Mouse (Mus musculus) heart, embryonic 15.5 days (tissue): ENCODE data around the gene Gnb1l. TPM values are rescaled to one million over a fixed set of nuclear protein-coding genes. Genes with fewer than 3 reads are reported as not detected.

Source experiments
- ATAC-seq: fragments of 200-750 bp; cut with Nextera tagmentation; replicated peaks from 2 replicates; pipeline ENCODE4 v1.8.0; 2017; ENCODE audit warnings: low read depth, moderate TSS enrichment; ENCODE audit not compliant: insufficient number of reproducible peaks, insufficient read depth, low FRiP score
- H3K27ac ChIP-seq: fragments of 300-500 bp; sonication (generic); 2 replicates; pipeline ENCODE4 v1.5.1; 2015; ENCODE audit warnings: mild to moderate bottlenecking, inconsistent platforms
- H3K27me3 ChIP-seq: fragments of 300-500 bp; sonication (generic); 2 replicates; pipeline ENCODE4 v1.6.1; 2015; ENCODE audit warnings: inconsistent platforms
- H3K36me3 ChIP-seq: fragments of 300-500 bp; sonication (generic); 2 replicates; pipeline ENCODE4 v1.6.1; 2015; ENCODE audit warnings: mild to moderate bottlenecking, inconsistent platforms
- H3K4me1 ChIP-seq: fragments of 300-500 bp; sonication (generic); replicated peaks from 2 replicates; pipeline ENCODE4 v1.6.1; 2015; ENCODE audit warnings: inconsistent platforms
- H3K4me2 ChIP-seq: fragments of 300-500 bp; sonication (generic); 2 replicates; pipeline ENCODE4 v1.6.1; 2015; ENCODE audit warnings: inconsistent platforms, mild to moderate bottlenecking, moderate library complexity
- H3K4me3 ChIP-seq: fragments of 300-500 bp; sonication (generic); 2 replicates; pipeline ENCODE4 v1.5.1; 2015; ENCODE audit warnings: mild to moderate bottlenecking, inconsistent platforms
- H3K9ac ChIP-seq: fragments of 300-500 bp; sonication (generic); 2 replicates; pipeline ENCODE4 v1.6.1; 2015; ENCODE audit warnings: mild to moderate bottlenecking, inconsistent platforms
- H3K9me3 ChIP-seq: fragments of 300-500 bp; sonication (generic); replicated peaks from 2 replicates; pipeline ENCODE4 v1.6.1; 2016; ENCODE audit warnings: inconsistent platforms
- WGBS: fragments of 180-500 bp; shearing (Covaris S2); methylation state at CpG from one replicate; pipeline ENCODE4 v1.1.7; 2015; ENCODE audit warnings: mixed read lengths; 5-methylcytosine and 5-hydroxymethylcytosine counted together
- polyA plus RNA-seq: library from polyadenylated mRNA; unstranded; fragments of >200 nt; fragmentation: Nextera tagmentation; extraction: Ambion mirVana; gene quantifications from 2 replicates; pipeline ENCODE4 v1.2.1, GENCODE M21; 2015

Gene Gnb1l
- polyA plus RNA-seq, 1 experiment from 2014 or later, result 9.3 TPM

DNA sequence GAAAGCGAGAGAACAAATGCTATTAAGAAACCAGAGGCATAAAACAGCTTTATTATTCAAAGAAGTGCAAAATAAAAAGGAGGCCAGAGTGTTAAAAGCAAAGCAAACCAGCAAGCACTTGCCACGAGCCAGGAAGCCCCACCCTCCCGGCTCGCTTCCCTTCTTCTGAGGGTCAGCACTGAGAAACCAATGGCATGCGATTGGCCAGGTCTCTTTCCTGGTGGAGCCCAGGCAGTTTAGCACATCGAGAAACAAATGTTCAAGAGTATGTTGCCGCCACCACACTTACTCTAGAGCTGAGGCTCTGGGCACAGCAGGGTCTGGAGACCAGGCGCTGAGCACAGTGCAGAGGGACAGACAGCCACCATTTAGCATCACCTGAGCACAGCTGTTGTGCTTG is 35.9 kb upstream of the Gnb1l start:
- no peak overlapping the region for H3K4me3 ChIP-seq
- H3K4me2 ChIP-seq, result no peak overlapping the region
- no peak for ATAC-seq
- no peaks in the 10 kb centered on the region for H3K36me3 ChIP-seq
- WGBS, result 54% methylated on average over 8 of the region's 8 CpGs
- peaks cover 29% of the 10 kb centered on the region for H3K4me1 ChIP-seq
- no peak overlapping the region for H3K27ac ChIP-seq
- no peak overlapping the region for H3K9ac ChIP-seq
- no peaks in the 10 kb centered on the region for H3K9me3 ChIP-seq
- no peaks in the 10 kb centered on the region for H3K27me3 ChIP-seq

- peaks cover 24% of the 10 kb centered on the region for H3K4me1 ChIP-seq
- 49% methylated on average over 3 of the region's 3 CpGs for WGBS
- no peak overlapping the region for H3K27ac ChIP-seq
- H3K36me3 ChIP-seq, result peaks cover 6% of the 10 kb centered on the region; the same call in 1 of the 2 replicates
- ATAC-seq, result peak; percentile 28; the same call in 1 of the 2 replicates
- no peak overlapping the region for H3K9ac ChIP-seq
- H3K4me2 ChIP-seq, result no peak overlapping the region
- H3K9me3 ChIP-seq, result no peaks in the 10 kb centered on the region
- H3K4me3 ChIP-seq, result no peak overlapping the region
- H3K27me3 ChIP-seq, result no peaks in the 10 kb centered on the region
These were observed 34.2 kb upstream of the Gnb1l start for GRCm38 (mm10) chr16:18464271-18464670.

GRCm38 (mm10) chr16:18470829-18471228 is 27.7 kb upstream of the Gnb1l start:
- Histone ChIP-seq H3K4me3 (no peak overlapping the region), H3K27me3 (no peaks in the 10 kb centered on the region), H3K9ac (no peak overlapping the region), H3K27ac (no peak overlapping the region), H3K4me1 (0 out of 2 replicates have a peak, but pooled peaks cover 2% of the 10 kb centered on the region), H3K4me2 (no peak overlapping the region), H3K9me3 (no peaks in the 10 kb centered on the region), H3K36me3 (peaks cover 13% of the 10 kb centered on the region)
- no peak for ATAC-seq
- WGBS, result 45% methylated on average over 1 of the region's 1 CpGs

DNA sequence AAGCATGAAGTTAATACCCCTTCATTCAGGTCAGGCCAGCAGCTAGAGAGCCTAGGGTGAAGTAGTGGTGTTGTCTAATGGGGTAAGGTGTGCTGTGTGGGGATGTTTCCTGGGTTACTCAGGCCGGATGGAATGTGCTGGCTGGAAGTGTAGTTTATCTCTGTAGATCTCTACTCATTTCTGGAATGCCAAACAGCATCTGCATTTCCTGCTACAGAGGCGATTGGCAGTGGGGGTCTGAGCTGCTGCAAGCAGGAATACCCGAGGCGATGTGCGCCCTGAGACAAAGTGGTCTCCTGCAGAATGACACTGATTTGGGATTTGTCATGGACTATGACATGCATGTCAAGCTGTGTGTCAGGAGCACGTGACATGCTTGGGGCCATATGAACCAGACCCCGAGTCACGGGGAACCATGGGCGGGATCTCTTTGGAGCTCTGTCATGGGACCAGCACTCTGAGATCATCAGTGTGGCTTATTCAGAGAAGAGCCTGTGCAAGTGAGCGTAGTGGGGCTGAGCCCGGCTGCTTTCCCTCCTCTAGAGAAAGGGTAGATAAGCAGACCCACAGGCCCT is 27.0 kb upstream of the Gnb1l start:
- 57% methylated on average over 11 of the region's 11 CpGs for WGBS
- no peak for ATAC-seq

GRCm38 (mm10) chr16:18471976-18472375 is 26.5 kb upstream of the Gnb1l start:
- Histone ChIP-seq H3K9me3 (no peaks in the 10 kb centered on the region), H3K27ac (no peak overlapping the region), H3K9ac (no peak overlapping the region), H3K4me1 (0 out of 2 replicates have a peak, but pooled peaks cover 2% of the 10 kb centered on the region), H3K36me3 (peaks cover 13% of the 10 kb centered on the region), H3K27me3 (no peaks in the 10 kb centered on the region), H3K4me2 (no peak overlapping the region), H3K4me3 (no peak overlapping the region)
- WGBS, result 67% methylated on average over 6 of the region's 6 CpGs
- no peak for ATAC-seq

More for the DNA sequence above, 27.0 kb upstream of the Gnb1l start:
- H3K9ac ChIP-seq, result no peak overlapping the region
- H3K27me3 ChIP-seq, result no peaks in the 10 kb centered on the region
- no peak overlapping the region for H3K4me2 ChIP-seq
- no peak overlapping the region for H3K4me3 ChIP-seq
- 0 out of 2 replicates have a peak, but pooled peaks cover 2% of the 10 kb centered on the region for H3K4me1 ChIP-seq
- no peaks in the 10 kb centered on the region for H3K9me3 ChIP-seq
- no peak overlapping the region for H3K27ac ChIP-seq
- H3K36me3 ChIP-seq, result peaks cover 13% of the 10 kb centered on the region

DNA sequence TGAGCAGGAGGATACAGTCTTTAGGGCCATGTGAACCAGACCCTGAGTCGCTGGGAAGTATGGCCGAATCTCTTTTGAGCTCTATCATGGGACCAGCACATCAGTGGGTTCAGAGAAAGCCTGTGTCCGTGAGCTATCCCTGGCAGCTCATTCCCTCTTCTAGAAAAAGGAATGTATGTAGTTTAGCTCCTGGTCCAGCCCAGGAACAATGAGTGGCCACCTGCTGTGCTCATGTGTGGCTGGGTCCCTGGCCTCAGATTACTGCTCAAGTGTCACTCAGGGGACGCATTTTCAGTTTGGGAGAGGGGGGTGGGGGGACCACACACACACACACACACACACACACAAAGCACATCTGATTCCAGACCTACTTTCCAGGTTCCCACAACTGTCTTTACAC is 26.1 kb upstream of the Gnb1l start:
- H3K27me3 ChIP-seq, result no peaks in the 10 kb centered on the region
- 81% methylated on average over 4 of the region's 4 CpGs for WGBS
- 0 out of 2 replicates have a peak, but pooled peaks cover 2% of the 10 kb centered on the region for H3K4me1 ChIP-seq
- H3K4me2 ChIP-seq, result no peak overlapping the region
- H3K9ac ChIP-seq, result no peak overlapping the region
- ATAC-seq, result no peak
- no peak overlapping the region for H3K4me3 ChIP-seq
- H3K27ac ChIP-seq, result no peak overlapping the region
- H3K36me3 ChIP-seq, result peaks cover 13% of the 10 kb centered on the region
- H3K9me3 ChIP-seq, result no peaks in the 10 kb centered on the region

- Histone ChIP-seq H3K9me3 (no peaks in the 10 kb centered on the region), H3K4me2 (no peak overlapping the region), H3K36me3 (peaks cover 13% of the 10 kb centered on the region), H3K9ac (no peak overlapping the region), H3K4me3 (no peak overlapping the region), H3K27ac (no peak overlapping the region), H3K4me1 (0 out of 2 replicates have a peak, but pooled peaks cover 2% of the 10 kb centered on the region), H3K27me3 (no peaks in the 10 kb centered on the region)
- no peak; the same call in 1 of the 2 replicates for ATAC-seq
- WGBS, result 84% methylated on average over 8 of the region's 8 CpGs
These were observed 25.5 kb upstream of the Gnb1l start for GRCm38 (mm10) chr16:18472976-18473375.

DNA sequence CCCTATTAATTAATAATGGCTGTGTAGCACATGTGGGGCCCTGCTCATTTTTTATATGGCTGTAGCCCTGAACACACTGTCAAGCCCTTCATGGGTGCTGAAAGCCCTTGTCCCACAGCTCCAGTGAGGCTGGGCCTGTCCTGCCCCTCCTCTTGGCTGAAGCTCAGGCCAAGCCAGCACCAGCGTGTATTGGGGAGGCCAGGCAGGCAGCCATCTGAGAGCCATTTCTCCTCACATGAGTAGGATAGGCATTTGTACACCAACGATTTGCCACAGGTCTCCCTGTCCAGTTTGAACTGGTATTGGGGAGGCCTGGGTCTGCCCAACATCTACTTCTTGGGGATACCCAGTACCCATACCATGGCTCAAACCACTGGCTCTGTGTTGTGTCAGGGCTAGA is 24.5 kb upstream of the Gnb1l start:
- H3K9me3 ChIP-seq, result no peaks in the 10 kb centered on the region
- H3K27me3 ChIP-seq, result no peaks in the 10 kb centered on the region
- 0 out of 2 replicates have a peak, but pooled peaks cover 2% of the 10 kb centered on the region for H3K4me1 ChIP-seq
- no peak overlapping the region for H3K9ac ChIP-seq
- no peak for ATAC-seq
- H3K4me2 ChIP-seq, result no peak overlapping the region
- WGBS, result 64% methylated on average over 2 of the region's 2 CpGs
- no peak overlapping the region for H3K27ac ChIP-seq
- peaks cover 10% of the 10 kb centered on the region for H3K36me3 ChIP-seq
- no peak overlapping the region for H3K4me3 ChIP-seq

- Histone ChIP-seq H3K4me3 (no peak overlapping the region), H3K36me3 (0 out of 2 replicates have a peak, but pooled peaks cover 2% of the 10 kb centered on the region), H3K9ac (no peak overlapping the region), H3K27ac (no peak overlapping the region), H3K27me3 (no peaks in the 10 kb centered on the region), H3K4me2 (no peak overlapping the region), H3K9me3 (no peaks in the 10 kb centered on the region), H3K4me1 (no peaks in the 10 kb centered on the region)
- WGBS, result 61% methylated on average over 6 of the region's 6 CpGs
- ATAC-seq, result no peak
These were observed 20.5 kb upstream of the Gnb1l start for GRCm38 (mm10) chr16:18477996-18478395.

DNA sequence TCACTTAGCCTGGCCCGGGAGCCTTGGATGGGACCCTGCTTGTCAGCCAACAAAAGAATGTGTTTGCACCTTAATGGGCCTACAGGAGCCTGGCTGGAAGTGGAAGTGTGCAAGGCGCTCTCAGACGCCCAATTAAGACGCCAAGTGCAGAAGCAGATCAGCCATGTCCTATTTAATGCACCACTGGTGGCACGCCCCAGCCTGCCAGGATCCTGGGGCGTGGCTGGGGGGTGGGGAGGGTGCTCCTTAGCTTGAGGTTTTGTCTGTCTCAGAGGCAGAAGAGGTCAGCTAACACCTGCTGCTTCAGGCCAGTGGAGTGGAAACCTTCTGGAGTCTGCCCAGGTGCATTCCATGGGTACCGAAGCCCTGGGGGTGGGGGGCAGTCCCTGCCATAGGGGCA is 18.8 kb upstream of the Gnb1l start:
- Histone ChIP-seq H3K9me3 (no peaks in the 10 kb centered on the region), H3K9ac (no peak overlapping the region), H3K4me3 (no peak overlapping the region), H3K4me1 (no peaks in the 10 kb centered on the region), H3K36me3 (no peaks in the 10 kb centered on the region), H3K27ac (no peak overlapping the region), H3K4me2 (no peak overlapping the region), H3K27me3 (no peaks in the 10 kb centered on the region)
- no peak for ATAC-seq
- WGBS, result 61% methylated on average over 7 of the region's 7 CpGs

DNA sequence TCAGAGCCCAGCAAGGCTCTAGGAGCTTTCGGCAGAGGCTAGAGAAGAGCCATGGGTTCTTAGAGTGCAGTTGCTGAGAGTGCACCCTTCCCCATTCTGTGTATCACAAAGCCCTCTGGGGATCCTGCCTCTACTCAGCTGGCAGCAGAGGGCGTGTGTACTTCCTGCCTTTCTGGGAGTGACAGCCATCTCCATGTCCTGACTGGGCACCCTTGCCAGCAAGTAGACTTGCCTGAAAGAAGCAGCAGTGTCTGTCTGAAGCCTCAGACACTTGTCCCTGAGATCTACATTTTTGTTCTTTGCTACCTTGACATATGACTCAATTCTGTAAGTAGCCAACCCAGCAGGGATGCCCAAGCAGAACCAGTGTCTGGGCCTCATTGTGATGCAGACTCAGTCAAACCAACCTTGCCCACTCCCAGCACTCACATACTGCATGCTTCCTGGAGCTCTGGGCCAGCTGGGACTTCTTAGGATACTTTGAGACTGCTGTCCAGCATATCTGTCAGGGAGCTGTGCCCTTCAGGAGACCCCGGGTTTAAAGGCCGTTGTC is 17.5 kb upstream of the Gnb1l start:
- 63% methylated on average over 4 of the region's 4 CpGs for WGBS
- ATAC-seq, result no peak

DNA sequence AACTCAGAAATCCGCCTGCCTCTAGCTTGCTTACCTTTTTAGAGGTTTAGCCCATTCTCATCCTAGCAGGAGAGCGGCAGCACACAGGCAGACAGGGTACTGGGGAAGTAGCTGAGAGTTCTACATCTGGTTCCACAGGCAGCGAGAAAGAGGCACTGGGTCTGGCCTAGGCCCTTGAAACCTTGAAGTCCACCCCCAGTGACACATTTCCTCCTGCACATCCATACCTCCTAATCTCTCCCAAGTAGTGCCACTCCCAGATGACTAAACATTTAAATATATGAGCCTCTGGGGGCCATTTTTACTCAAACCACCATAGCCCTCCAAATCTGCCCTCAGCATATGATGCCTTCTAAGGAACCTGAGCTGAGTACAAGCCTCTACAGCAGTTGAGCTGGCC is 16.1 kb upstream of the Gnb1l start:
- Histone ChIP-seq H3K4me2 (no peak overlapping the region), H3K27ac (no peak overlapping the region), H3K4me3 (no peak overlapping the region), H3K9me3 (no peaks in the 10 kb centered on the region), H3K36me3 (no peaks in the 10 kb centered on the region), H3K9ac (no peak overlapping the region), H3K4me1 (no peaks in the 10 kb centered on the region), H3K27me3 (no peaks in the 10 kb centered on the region)
- WGBS, result 89% methylated on average over 3 of the region's 3 CpGs
- no peak for ATAC-seq

More for the DNA sequence above, 17.5 kb upstream of the Gnb1l start:
- H3K27ac ChIP-seq, result no peak overlapping the region
- no peak overlapping the region for H3K4me3 ChIP-seq
- H3K9me3 ChIP-seq, result no peaks in the 10 kb centered on the region
- H3K27me3 ChIP-seq, result no peaks in the 10 kb centered on the region
- H3K4me2 ChIP-seq, result no peak overlapping the region
- no peak overlapping the region for H3K9ac ChIP-seq
- H3K36me3 ChIP-seq, result no peaks in the 10 kb centered on the region
- H3K4me1 ChIP-seq, result no peaks in the 10 kb centered on the region
